Comparison of ENCODE assay signal across 9 mouse cellular contexts in the genomic region with DNA sequence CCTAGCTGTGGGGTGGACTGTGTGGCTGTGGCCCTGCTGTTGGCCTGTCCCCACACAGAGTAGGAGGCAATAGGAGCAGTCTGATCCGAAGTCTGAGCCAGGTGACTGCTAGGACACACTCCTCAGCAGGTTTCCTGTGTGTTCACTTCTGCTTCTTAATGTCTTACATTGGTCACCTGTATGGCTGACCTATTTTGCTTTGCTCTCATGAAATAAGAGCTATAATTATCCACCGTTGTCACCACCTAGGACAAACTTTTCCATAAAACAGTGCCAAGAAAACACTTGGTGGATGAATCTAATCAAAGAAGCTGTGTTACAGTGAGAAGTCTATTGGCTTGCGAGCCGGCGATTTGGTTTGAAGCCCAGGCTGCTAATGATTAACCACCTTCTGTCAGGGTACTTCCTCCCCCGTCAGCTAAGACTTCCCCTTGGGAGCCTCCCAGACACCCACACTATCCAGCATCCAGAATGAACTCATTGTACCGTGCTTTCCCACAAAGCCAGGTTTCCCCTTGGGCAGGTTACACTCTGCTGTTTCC. TPM values are rescaled to one million over a fixed set of nuclear protein-coding genes. Genes with fewer than 3 reads are reported as not detected.
DNase-seq lines count a peak whose midpoint lies in the region; ATAC-seq and TF ChIP-seq lines count a peak whose summit lies in the region.
"Had no signal": no experiment of that assay in that cellular context is flagged by ENCODE, and none has a peak within 500 bp of the region (broad histone marks: within the 10 kb centered on the region; RNA-seq: fewer than 3 reads in every experiment).

No protein-coding gene starts in this region.

- ATAC-seq in heart, embryonic 15.5 days (replicated peaks; ENCODE audit: insufficient number of reproducible peaks, insufficient read depth, low FRiP score, low read depth) = no peak; the same call in 1 of the 2 replicates

- TF ChIP-seq EP300 in heart, adult 2 months (IDR thresholded peaks at IDR 0.05; ENCODE audit: insufficient read depth, low read depth, low read length) = 0 out of 2 replicates have a peak, but pooled peaks have one; percentile 23

- no peaks in the 10 kb centered on the region for H3K79me2 ChIP-seq in heart, adult 2 months (replicated peaks; ENCODE audit: control insufficient read depth, insufficient read depth, low read length)

- H3K9me3 ChIP-seq in heart, embryonic 15.5 days (replicated peaks) = no peaks in the 10 kb centered on the region
- H3K9me3 ChIP-seq: embryonic facial prominence, embryonic 13.5 days had no signal

- H3K27ac ChIP-seq in heart, adult 2 months = peak overlapping the region; percentile 87
- H3K27ac ChIP-seq in heart, embryonic 15.5 days = peak overlapping the region; percentile 54
- H3K27ac ChIP-seq: embryonic facial prominence, embryonic 13.5 days had no signal

- peaks cover 1% of the 10 kb centered on the region; the same call in 1 of the 2 replicates for H3K4me1 ChIP-seq in heart, adult 2 months (ENCODE audit: control insufficient read depth, insufficient read depth, low read length)
- peaks cover 12% of the 10 kb centered on the region for H3K4me1 ChIP-seq in heart, embryonic 15.5 days (replicated peaks)
- H3K4me1 ChIP-seq: embryonic facial prominence, embryonic 13.5 days had no signal

- H3K9ac ChIP-seq in heart, adult 2 months (ENCODE audit: low read depth, low read length) = peak overlapping the region; percentile 35; the same call in 1 of the 2 replicates
- H3K9ac ChIP-seq in heart, embryonic 15.5 days = no peak overlapping the region
- H3K9ac ChIP-seq: embryonic facial prominence, embryonic 13.5 days had no signal

- no peaks in the 10 kb centered on the region; the same call in 1 of the 2 replicates for H3K36me3 ChIP-seq in heart, adult 2 months (ENCODE audit: control insufficient read depth, insufficient read depth, low read length)
- no peaks in the 10 kb centered on the region for H3K36me3 ChIP-seq in heart, embryonic 15.5 days
- H3K36me3 ChIP-seq: embryonic facial prominence, embryonic 13.5 days had no signal

- TF ChIP-seq POLR2A in heart, adult 2 months (IDR thresholded peaks at IDR 0.05; ENCODE audit: insufficient read depth, low read depth, low read length) = no peak

- no peak overlapping the region for H3K4me3 ChIP-seq in heart, adult 2 months
- no peak overlapping the region for H3K4me3 ChIP-seq in heart, embryonic 15.5 days
- H3K4me3 ChIP-seq: embryonic facial prominence, embryonic 13.5 days had no signal

- 24% methylated on average over 7 of the region's 7 CpGs for WGBS in heart, adult 2 months
- 33% methylated on average over 7 of the region's 7 CpGs for WGBS in heart, embryonic 15.5 days

- H3K27me3 ChIP-seq in heart, adult 2 months (ENCODE audit: control insufficient read depth, insufficient read depth, low read length) = no peaks in the 10 kb centered on the region
- no peaks in the 10 kb centered on the region for H3K27me3 ChIP-seq in heart, embryonic 15.5 days
- H3K27me3 ChIP-seq: embryonic facial prominence, embryonic 13.5 days had no signal

- no peak for TF ChIP-seq CTCF in heart, adult 2 months (IDR thresholded peaks at IDR 0.05)

- peak; percentile 55 to 72 for DNase-seq in heart, adult 2 months
- DNase-seq in heart, postnatal 25 days (ENCODE audit: low spot score) = no peak
- peak; percentile 50 for DNase-seq in cerebellum, postnatal 14 days
- DNase-seq in kidney, postnatal 14 days = peak; percentile 71
- DNase-seq in ovary, postnatal 36 days (ENCODE audit: low spot score) = no peak
- DNase-seq in gastrocnemius, adult 8-10 months (ENCODE audit: low spot score in 2 of 2) = no peak
- no peak for DNase-seq in spleen, adult 18-20 months

- intact Hi-C loops in heart, adult 2 months (cut with DNase I) = loop anchor here (1.0 kb wide), 1 partner anchor 37 kb away; no protein-coding TSS in a partner anchor
- intact Hi-C loops in heart, postnatal 25 days (cut with DNase I) = loop anchor here (2.0 to 5.0 kb wide), 2 partner anchors 36 to 189 kb away; no protein-coding TSS in a partner anchor

- peak overlapping the region; percentile 15; the same call in 1 of the 2 replicates for H3K4me2 ChIP-seq in heart, embryonic 15.5 days
- H3K4me2 ChIP-seq: embryonic facial prominence, embryonic 13.5 days had no signal

RNA-seq across cellular contexts. Expression of gene Rgs2, which starts 14.5 kb away (rescaled TPM):
- 10 to 100 TPM; 43.7 to 59.2 TPM for total RNA-seq in heart, adult 2 months (2021)
- polyA plus RNA-seq in heart, adult 2 months (2012; rRNA removed) = 7.7 and 18.4 TPM in 2 replicates
- total RNA-seq in heart, postnatal 25 days (2021) = 10 to 100 TPM; 41.2 to 57.6 TPM
- 28.6 and 30.4 TPM in 2 replicates for polyA plus RNA-seq in heart, embryonic 15.5 days (2015; fragmentation: Nextera tagmentation; extraction: Ambion mirVana)
- total RNA-seq in gastrocnemius, adult 8-10 months (2022) = 1 to 10 TPM; 3.4 to 5.5 (median 4.1) TPM

Comparison
In these comparisons a context has a peak if more than half of its experiments do, and no peak if none do; other contexts are left out.
1. DNase-seq: peak in heart, adult 2 months (2 of 2), cerebellum, postnatal 14 days (2 of 2) and kidney, postnatal 14 days (single experiment); none in heart, postnatal 25 days (single experiment), ovary, postnatal 36 days (single experiment), gastrocnemius, adult 8-10 months (0 of 2) and spleen, adult 18-20 months (0 of 2).
2. RNA of gene Rgs2, which starts 14.5 kb away (total RNA-seq): 43.7 to 59.2 TPM in heart, adult 2 months and 41.2 to 57.6 TPM in heart, postnatal 25 days; 3.4 to 5.5 TPM in gastrocnemius, adult 8-10 months; every median in the first group is over 4 times any median in the second.